Mouse (Mus musculus) fibroblast of lung, adult 2 months (primary cell): ENCODE measurements at regions not wholly inside any gene's neighbourhood (a gene's known extent, or its start where the extent isn't known, plus 50 kb on each side); places are given as distances from the start of the nearest gene placed in this dataset.

Experiments
- DNase-seq: peaks from one replicate; pipeline ENCODE4 v3.0.0-alpha.2; 2011; ENCODE audit warnings: low read depth

- DNase-seq: no peak
These were observed 116.4 kb upstream of the Lhx5 start for GRCm38 (mm10) chr5:120315116-120315515.

DNA sequence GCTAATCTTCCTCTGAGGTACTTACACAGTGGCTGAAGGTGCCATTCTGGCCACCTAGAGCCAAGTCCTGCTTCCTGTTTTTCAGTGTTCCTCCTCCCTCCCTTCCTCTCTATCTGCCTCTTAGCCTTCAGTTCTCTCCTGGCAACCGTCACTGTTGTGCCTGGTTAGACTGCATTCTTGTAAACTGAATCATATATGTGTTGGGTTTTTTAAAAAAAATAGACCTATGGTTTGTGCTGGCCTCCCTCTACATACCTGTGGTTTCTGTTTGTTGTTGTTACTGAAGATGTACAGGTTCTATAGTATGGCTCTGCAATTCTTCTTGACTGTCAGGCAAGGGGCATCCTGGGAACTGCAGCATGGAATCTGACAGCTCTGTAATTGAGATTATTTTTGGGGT is 112.5 kb upstream of the Lhx5 start:
- DNase-seq: peak; percentile 6

- no peak for DNase-seq
These were observed 109.3 kb upstream of the Lhx5 start for GRCm38 (mm10) chr5:120322031-120322731.

DNA sequence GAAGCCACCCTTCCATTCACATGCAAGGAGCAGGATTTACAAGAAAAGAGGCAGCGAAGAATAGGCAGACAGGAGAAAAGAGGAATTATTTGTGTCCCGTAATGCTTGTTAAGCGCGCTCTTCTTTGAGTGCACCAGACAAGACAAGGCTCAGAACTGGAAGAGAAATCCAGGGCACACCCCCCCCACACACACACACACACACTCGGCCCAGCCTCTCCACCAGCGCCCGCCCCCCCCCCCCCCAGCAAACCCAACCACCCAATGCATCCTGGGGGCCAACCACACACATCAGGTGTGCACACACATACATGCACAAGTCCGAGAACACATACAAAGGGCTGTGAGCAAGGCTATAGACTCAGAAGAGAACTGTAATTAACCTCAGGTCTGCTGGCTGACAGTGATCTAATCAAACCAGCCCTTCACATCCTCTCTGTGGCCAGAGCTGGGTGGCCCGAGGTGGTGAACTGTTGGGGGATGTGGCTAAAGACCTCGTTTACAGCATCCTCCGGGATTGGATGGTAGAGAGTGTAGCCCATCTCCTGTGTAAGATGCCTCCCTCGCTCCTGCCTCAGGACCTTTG is 108.7 kb upstream of the Lhx5 start:
- no peak for DNase-seq

- DNase-seq: no peak
These were observed 107.4 kb upstream of the Lhx5 start for GRCm38 (mm10) chr5:120324111-120324510.

GRCm38 (mm10) chr5:120325386-120325910 is 106.1 kb upstream of the Lhx5 start:
- no peak for DNase-seq

DNA sequence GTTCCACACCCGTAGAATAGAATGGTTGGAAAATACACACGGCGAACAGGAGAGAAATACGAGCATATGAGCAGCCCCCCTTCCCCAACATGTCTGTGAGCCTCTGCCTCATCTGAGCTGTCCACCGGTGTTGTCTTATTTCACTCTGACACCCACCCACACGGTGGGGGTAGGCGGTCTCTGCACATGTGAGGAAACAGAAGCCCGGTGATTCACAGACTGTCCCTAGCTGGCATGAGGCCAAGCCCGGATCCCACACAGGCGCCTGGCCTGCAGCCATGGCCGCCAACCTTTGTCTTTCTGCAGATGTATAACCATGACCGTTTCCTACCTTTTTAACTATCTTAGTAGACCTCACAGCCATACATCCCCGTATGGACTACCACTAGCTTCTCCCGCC is 99.5 kb upstream of the Lhx5 start:
- DNase-seq: no peak

GRCm38 (mm10) chr5:120339162-120339561 is 92.3 kb upstream of the Lhx5 start:
- DNase-seq: no peak

DNA sequence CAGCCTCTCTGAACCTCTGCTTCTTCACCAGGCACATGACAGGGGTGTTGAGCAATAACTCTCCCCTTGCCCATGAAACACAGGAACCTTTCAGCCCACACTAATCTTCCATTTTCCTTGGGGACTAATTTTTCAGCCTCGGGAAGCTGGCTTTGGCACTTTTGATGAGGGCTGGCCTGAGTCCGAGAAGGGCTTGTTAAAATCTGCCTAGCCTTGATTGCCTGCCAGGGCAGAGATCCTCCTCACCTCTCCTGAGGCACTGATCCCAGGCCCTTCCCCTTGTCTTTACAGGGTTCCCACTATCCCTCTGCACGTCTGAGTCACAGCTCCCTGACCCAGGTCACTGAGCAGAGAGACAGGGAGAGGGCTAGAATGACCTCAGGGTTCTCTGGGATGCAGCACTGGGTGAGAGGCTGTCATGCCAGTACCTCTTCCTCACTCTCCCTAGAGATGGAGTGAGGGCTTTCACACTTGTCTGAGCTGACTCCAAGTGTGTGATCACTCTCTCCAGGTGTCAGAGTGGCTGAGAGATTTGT is 90.7 kb upstream of the Lhx5 start:
- no peak for DNase-seq

GRCm38 (mm10) chr5:120350461-120350860 is 81.0 kb upstream of the Lhx5 start:
- no peak for DNase-seq

DNA sequence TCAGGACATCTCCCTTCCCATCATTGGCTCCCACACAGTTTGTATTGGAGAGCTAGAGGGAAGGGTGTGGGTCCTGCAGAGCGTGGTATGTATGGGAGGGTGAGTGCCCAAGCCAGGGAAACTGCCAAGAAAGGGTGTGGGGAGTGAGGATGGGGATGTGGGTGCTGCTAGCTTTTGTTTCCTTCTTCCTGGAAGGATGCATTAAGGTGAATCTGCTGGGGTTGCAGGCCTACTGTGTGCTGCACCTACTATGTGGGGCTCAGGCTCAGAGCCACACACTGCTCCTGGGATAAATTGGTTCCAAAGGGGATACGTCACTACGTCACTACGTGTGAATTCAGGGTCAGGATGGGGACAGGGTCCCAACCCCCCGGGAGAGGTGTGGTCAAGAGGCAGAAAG is 79.7 kb upstream of the Lhx5 start:
- DNase-seq: no peak

GRCm38 (mm10) chr5:120353657-120354056 is 77.8 kb upstream of the Lhx5 start:
- DNase-seq: no peak

GRCm38 (mm10) chr5:120356950-120357349 is 74.5 kb upstream of the Lhx5 start:
- DNase-seq: no peak

DNA sequence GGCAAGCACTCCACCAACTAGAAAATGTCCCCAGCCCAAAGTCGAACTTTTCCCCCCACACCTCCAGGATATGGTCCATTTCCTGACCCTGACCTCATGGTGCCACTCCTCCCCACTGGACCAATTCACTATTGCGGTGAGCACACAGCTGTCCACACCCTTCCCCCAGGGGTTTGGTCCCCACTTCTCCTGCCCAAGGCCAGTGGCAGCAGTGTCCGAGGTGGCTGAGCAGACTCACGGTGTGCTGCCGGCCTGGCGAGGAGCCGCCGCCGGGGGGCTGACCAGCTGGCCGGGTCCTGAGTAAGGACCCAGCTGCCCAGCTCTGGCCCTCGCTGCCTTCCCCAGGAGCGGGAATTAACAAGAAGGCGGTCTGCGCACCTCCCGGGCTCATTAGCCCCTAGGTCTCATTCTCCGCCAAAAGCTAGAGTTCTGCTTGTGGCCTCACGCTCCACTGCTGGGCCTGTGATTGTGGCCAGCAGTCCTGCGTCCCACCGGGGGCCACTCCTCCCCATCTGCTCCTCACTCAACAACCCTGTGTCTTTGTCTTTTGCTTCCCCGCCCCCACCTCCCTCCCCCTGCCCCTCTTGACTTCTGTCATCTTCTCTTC is 73.3 kb upstream of the Lhx5 start:
- no peak for DNase-seq

- no peak for DNase-seq
These were observed 65.5 kb upstream of the Lhx5 start for GRCm38 (mm10) chr5:120365950-120366467.

- no peak for DNase-seq
These were observed 62.7 kb upstream of the Lhx5 start for GRCm38 (mm10) chr5:120368797-120369196.

DNA sequence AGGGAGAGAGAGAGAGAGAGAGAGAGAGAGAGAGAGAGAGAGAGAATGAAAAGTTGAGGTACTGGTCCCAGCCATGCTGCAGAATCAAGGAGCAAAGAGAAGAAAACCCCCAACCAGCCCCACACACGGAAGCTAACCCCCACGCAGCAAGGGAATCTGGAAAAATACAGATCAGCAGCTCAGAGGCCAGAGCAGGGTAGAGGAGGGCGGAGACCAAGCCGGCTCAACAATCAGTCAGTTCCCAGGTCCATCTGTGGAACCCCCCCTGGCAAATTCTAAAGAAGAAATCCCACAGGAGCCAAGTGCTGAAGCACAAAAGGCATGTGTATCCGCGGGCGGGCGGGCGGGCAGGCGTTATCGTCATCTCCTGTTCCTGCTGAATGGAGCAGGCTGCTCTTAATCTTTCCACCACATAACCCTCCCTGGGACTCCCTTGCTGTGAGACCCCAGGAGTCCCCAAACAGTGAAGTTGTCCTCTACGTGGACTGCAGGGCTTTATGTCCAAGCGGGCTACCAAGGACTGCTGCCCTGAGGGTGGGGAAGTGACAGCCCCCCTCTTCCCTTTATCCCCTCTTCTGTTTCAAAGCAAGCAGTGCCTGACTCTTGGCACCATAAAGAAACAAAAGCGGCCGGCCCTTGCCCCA is 60.2 kb upstream of the Lhx5 start:
- no peak for DNase-seq

DNA sequence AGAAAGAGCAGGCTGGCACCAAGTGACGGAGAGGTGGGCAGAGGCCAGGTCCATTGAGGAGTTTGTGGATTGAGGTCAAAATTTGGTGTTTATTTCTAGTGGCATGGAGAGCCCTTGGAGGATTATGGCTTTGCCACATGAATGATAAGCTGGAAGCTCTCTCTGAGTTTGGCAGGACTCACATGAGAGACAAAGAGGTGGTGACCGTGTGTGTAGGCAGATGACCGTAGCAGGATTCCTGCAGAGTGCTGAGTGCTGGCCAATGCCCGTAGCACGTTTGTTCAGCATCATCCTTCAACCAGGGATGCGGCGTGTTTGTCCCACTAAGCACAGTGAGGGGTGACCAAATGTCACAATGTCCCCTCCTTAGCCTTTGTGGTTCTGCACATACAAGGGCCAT is 58.1 kb upstream of the Lhx5 start:
- DNase-seq: no peak
